Mouse (Mus musculus) frontal cortex, postnatal 10 days (tissue): ENCODE data around the gene Nkpd1.
A peak's percentile ranks its signal among the peaks of the same experiment; 100 is the strongest.

Experiments
- DNase-seq, 2 experiments: peaks; one replicate each; pipeline ENCODE4 v3.0.0; 2022; ENCODE audit warnings: low spot score in 2 of 2, mixed read lengths in 1 of 2

Nkpd1 gene

GRCm38 (mm10) chr7:19517652-19518365 lies at the start of gene Nkpd1:
Nkpd1 (plus strand) TSS chr7:19517838.
- no peak for DNase-seq

- no peak for DNase-seq
Observed at GRCm38 (mm10) chr7:19468279-19468678, 49.4 kb upstream of the Nkpd1 start.

- no peak for DNase-seq
Observed at GRCm38 (mm10) chr7:19469404-19469803, 48.2 kb upstream of the Nkpd1 start.

- no peak for DNase-seq
Observed at GRCm38 (mm10) chr7:19470308-19470707, 47.3 kb upstream of the Nkpd1 start.

GRCm38 (mm10) chr7:19472403-19472802 lies 45.2 kb upstream of the Nkpd1 start:
- no peak for DNase-seq

- peak; percentile 56 to 76 for DNase-seq
Observed at GRCm38 (mm10) chr7:19473875-19474443, 43.7 kb upstream of the Nkpd1 start.

GRCm38 (mm10) chr7:19477084-19477483 lies 40.6 kb upstream of the Nkpd1 start:
- DNase-seq = no peak

- no peak for DNase-seq
Observed at GRCm38 (mm10) chr7:19477624-19478384, 39.8 kb upstream of the Nkpd1 start.

GRCm38 (mm10) chr7:19483281-19483680 lies 34.4 kb upstream of the Nkpd1 start:
- no peak for DNase-seq

- DNase-seq = no peak
Observed at GRCm38 (mm10) chr7:19485488-19485887, 32.1 kb upstream of the Nkpd1 start.

- DNase-seq = no peak
Observed at GRCm38 (mm10) chr7:19486549-19486948, 31.1 kb upstream of the Nkpd1 start.

GRCm38 (mm10) chr7:19489525-19489924 lies 28.1 kb upstream of the Nkpd1 start:
- no peak for DNase-seq

- DNase-seq = no peak
Observed at GRCm38 (mm10) chr7:19491731-19492130, 25.9 kb upstream of the Nkpd1 start.

- DNase-seq = no peak
Observed at GRCm38 (mm10) chr7:19494751-19495474, 22.7 kb upstream of the Nkpd1 start.

- DNase-seq = no peak
Observed at GRCm38 (mm10) chr7:19495521-19496213, 22.0 kb upstream of the Nkpd1 start.

- no peak for DNase-seq
Observed at GRCm38 (mm10) chr7:19496214-19496555, 21.5 kb upstream of the Nkpd1 start.

GRCm38 (mm10) chr7:19498326-19498725 lies 19.3 kb upstream of the Nkpd1 start:
- no peak for DNase-seq

GRCm38 (mm10) chr7:19500420-19501363 lies 16.9 kb upstream of the Nkpd1 start:
- no peak for DNase-seq

GRCm38 (mm10) chr7:19501658-19502057 lies 16.0 kb upstream of the Nkpd1 start:
- DNase-seq = no peak

- no peak for DNase-seq
Observed at GRCm38 (mm10) chr7:19503481-19504068, 14.1 kb upstream of the Nkpd1 start.
